Mouse (Mus musculus): ENCODE measurements around the gene Plekhm3. TPM values are rescaled to one million over a fixed set of nuclear protein-coding genes. Genes with fewer than 3 reads are reported as not detected.

Gene Plekhm3
- polyA plus RNA-seq, 1 experiment from 2014 or later: 5.2 TPM

- no peak for DNase-seq (ENCODE audit: low spot score)
Observed at GRCm38 (mm10) chr1:64827434-64827833, 129.2 kb downstream of the Plekhm3 start.

GRCm38 (mm10) chr1:64826348-64827103 lies 130.1 kb downstream of the Plekhm3 start:
- DNase-seq (ENCODE audit: low spot score): no peak

- peak; percentile 28 for DNase-seq (ENCODE audit: low spot score)
Observed at GRCm38 (mm10) chr1:64823564-64823963, 133.1 kb downstream of the Plekhm3 start.

- DNase-seq (ENCODE audit: low spot score): no peak
Observed at GRCm38 (mm10) chr1:64817709-64818108, 138.9 kb downstream of the Plekhm3 start.

GRCm38 (mm10) chr1:64813182-64813581 lies 143.4 kb downstream of the Plekhm3 start:
- DNase-seq (ENCODE audit: low spot score): no peak

- no peak for DNase-seq (ENCODE audit: low spot score)
Observed at GRCm38 (mm10) chr1:64811956-64812355, 144.7 kb downstream of the Plekhm3 start.

- DNase-seq (ENCODE audit: low spot score): no peak
Observed at GRCm38 (mm10) chr1:64809085-64809484, 147.5 kb downstream of the Plekhm3 start.

- DNase-seq (ENCODE audit: low spot score): no peak
Observed at GRCm38 (mm10) chr1:64807766-64808165, 148.9 kb downstream of the Plekhm3 start.

GRCm38 (mm10) chr1:64805217-64805616 lies 151.4 kb downstream of the Plekhm3 start:
- no peak for DNase-seq (ENCODE audit: low spot score)

- DNase-seq (ENCODE audit: low spot score): no peak
Observed at GRCm38 (mm10) chr1:64802631-64803030, 154.0 kb downstream of the Plekhm3 start.

GRCm38 (mm10) chr1:64797621-64798020 lies 159.0 kb downstream of the Plekhm3 start:
- no peak for DNase-seq (ENCODE audit: low spot score)

- DNase-seq (ENCODE audit: low spot score): peak; percentile 12
Observed at GRCm38 (mm10) chr1:64796867-64797582, 159.6 kb downstream of the Plekhm3 start.

GRCm38 (mm10) chr1:64795284-64796040 lies 161.2 kb downstream of the Plekhm3 start:
- no peak for DNase-seq (ENCODE audit: low spot score)

GRCm38 (mm10) chr1:64794096-64794495 lies 162.5 kb downstream of the Plekhm3 start:
- no peak for DNase-seq (ENCODE audit: low spot score)

- no peak for DNase-seq (ENCODE audit: low spot score)
Observed at GRCm38 (mm10) chr1:64793234-64793530, 163.4 kb downstream of the Plekhm3 start.

- DNase-seq (ENCODE audit: low spot score): no peak
Observed at GRCm38 (mm10) chr1:64792521-64793233, 163.9 kb downstream of the Plekhm3 start.

GRCm38 (mm10) chr1:64791826-64792225 lies 164.8 kb downstream of the Plekhm3 start:
- DNase-seq (ENCODE audit: low spot score): no peak

GRCm38 (mm10) chr1:64790806-64791790 lies 165.5 kb downstream of the Plekhm3 start:
- DNase-seq (ENCODE audit: low spot score): no peak

- no peak for DNase-seq (ENCODE audit: low spot score)
Observed at GRCm38 (mm10) chr1:64787701-64788515, 168.7 kb downstream of the Plekhm3 start.

Data from thymus, postnatal 0 days (tissue).